Mouse (Mus musculus) stomach, postnatal 0 days (tissue): ENCODE data around the gene Gm15319.
"Not testable (repeated sequence)": the region's sequence is repeated elsewhere in the genome, so short reads cannot be mapped to it uniquely, and the experiment has no call there.

Source experiments
- CTCF ChIP-seq: IDR thresholded peaks from 2 replicates; pipeline ENCODE4 v1.5.1; 2016; ENCODE audit warnings: antibody characterized with exemption, low read depth, mild to moderate bottlenecking, moderate library complexity
- EP300 ChIP-seq: optimal IDR thresholded peaks from 2 replicates; pipeline ENCODE3; 2016; ENCODE audit warnings: antibody characterized with exemption

- TF ChIP-seq CTCF = peak; percentile 74
- not testable (repeated sequence) for TF ChIP-seq EP300
Measured at GRCm38 (mm10) chr8:20296803-20297702, 66.0 kb downstream of the Gm15319 start.
